Mouse (Mus musculus) liver, adult 2 months (tissue): ENCODE measurements around the gene Uqcr11. TPM values are rescaled to one million over a fixed set of nuclear protein-coding genes. Genes with fewer than 3 reads are reported as not detected.
A peak's percentile ranks its signal among the peaks of the same experiment; 100 is the strongest.

Experiments
- DNase-seq: peaks from one replicate; pipeline ENCODE4 v3.0.0-alpha.2; 2011; ENCODE audit warnings: low read depth, low spot score; ENCODE audit errors: extremely low read depth
- H3K27ac ChIP-seq: fragments of 200-500 bp; replicated peaks from 2 replicates; pipeline ENCODE4 v1.5.1; 2012; ENCODE audit warnings: low read depth, mild to moderate bottlenecking, control low read depth, inconsistent platforms, low read length; ENCODE audit not compliant: insufficient read depth
- H3K27me3 ChIP-seq: fragments of 200-500 bp; 2 replicates; pipeline ENCODE4 v1.6.1; 2012; ENCODE audit warnings: mild to moderate bottlenecking, moderate library complexity, low read length, inconsistent platforms; ENCODE audit not compliant: control insufficient read depth, insufficient read depth
- H3K36me3 ChIP-seq: fragments of 200-500 bp; 2 replicates; pipeline ENCODE4 v1.6.1; 2012; ENCODE audit warnings: low read length, inconsistent platforms; ENCODE audit not compliant: control insufficient read depth, insufficient read depth
- H3K4me1 ChIP-seq: fragments of 200-500 bp; 2 replicates; pipeline ENCODE4 v1.6.1; 2011; ENCODE audit warnings: low read length; ENCODE audit not compliant: control insufficient read depth, insufficient read depth
- H3K4me3 ChIP-seq: fragments of 200-500 bp; 2 replicates; pipeline ENCODE4 v1.5.1; 2011; ENCODE audit warnings: low read depth, mild to moderate bottlenecking, control low read depth, low read length, moderate library complexity; ENCODE audit not compliant: insufficient read depth
- H3K79me2 ChIP-seq: fragments of 200-500 bp; 2 replicates; pipeline ENCODE4 v1.6.1; 2012; ENCODE audit warnings: inconsistent platforms, mild to moderate bottlenecking, low read length, moderate library complexity; ENCODE audit not compliant: control insufficient read depth, insufficient read depth
- H3K9ac ChIP-seq: fragments of 200-500 bp; 2 replicates; pipeline ENCODE4 v1.6.1; 2012; ENCODE audit warnings: low read depth, mild to moderate bottlenecking, control low read depth, inconsistent platforms, low read length
- CTCF ChIP-seq: fragments of 200-500 bp; IDR thresholded peaks from 2 replicates; pipeline ENCODE4 v1.5.1; 2011; ENCODE audit warnings: low read depth, low read length, control low read depth
- POLR2A ChIP-seq: fragments of 200-500 bp; IDR thresholded peaks from 2 replicates; pipeline ENCODE4 v1.6.1; 2011; ENCODE audit warnings: low read length, control low read depth; ENCODE audit not compliant: insufficient read depth; ENCODE audit errors: extremely low read depth
- WGBS: fragments of 180-500 bp; shearing (Covaris S2); methylation state at CpG from one replicate; pipeline ENCODE4 v1.1.7; 2018; 5-methylcytosine and 5-hydroxymethylcytosine counted together
- polyA plus RNA-seq: library from polyadenylated mRNA; depleted of rRNA; stranded (reverse); fragments of >200 nt; gene quantifications from 2 replicates; pipeline ENCODE4 v1.2.3, GENCODE M21; 2012
- total RNA-seq: library from RNA; depleted of rRNA; stranded (reverse); fragments of >200 nt; gene quantifications from 2 replicates; pipeline ENCODE4 v1.2.3, GENCODE M21; 2014

Uqcr11 gene
- total and polyA plus RNA-seq, 2 experiments, result 1,362 to 2,210 TPM

- peak; percentile 40 for DNase-seq
- H3K36me3 ChIP-seq, result no peaks in the 10 kb centered on the region; the same call in 1 of the 2 replicates
- H3K4me1 ChIP-seq, result peaks cover 12% of the 10 kb centered on the region; the same call in 1 of the 2 replicates
- H3K79me2 ChIP-seq, result peaks cover 7% of the 10 kb centered on the region
- peak within 1 kb of the TSS; percentile 62 for H3K4me3 ChIP-seq
- H3K27ac ChIP-seq, result peak within 1 kb of the TSS; percentile 9
- TF ChIP-seq CTCF (no peak), POLR2A (peak; percentile 55; the same call in 1 of the 2 replicates)
- no peaks in the 10 kb centered on the region for H3K27me3 ChIP-seq
- H3K9ac ChIP-seq, result peak within 1 kb of the TSS; percentile 78
- WGBS, result 20% methylated on average over 57 of the region's 61 CpGs
These were observed 19.1 kb downstream of the Uqcr11 start, which contains the start of gene Mex3d for GRCm38 (mm10) chr10:80387522-80387959. Gene Mex3d, minus strand, starts transcription at chr10:80387659.

- Histone ChIP-seq H3K36me3 (no peaks in the 10 kb centered on the region; the same call in 1 of the 2 replicates), H3K9ac (peak overlapping the region; percentile 78), H3K4me3 (peak overlapping the region; percentile 57), H3K4me1 (peaks cover 12% of the 10 kb centered on the region; the same call in 1 of the 2 replicates), H3K79me2 (peaks cover 7% of the 10 kb centered on the region), H3K27ac (no peak overlapping the region), H3K27me3 (no peaks in the 10 kb centered on the region)
- no peak for DNase-seq
- 6% methylated on average over 92 of the region's 94 CpGs for WGBS
- TF ChIP-seq POLR2A, result no peak
- TF ChIP-seq CTCF, result no peak
These were observed 19.7 kb downstream of the Uqcr11 start for GRCm38 (mm10) chr10:80386735-80387471.

GRCm38 (mm10) chr10:80385811-80386734 lies 20.6 kb downstream of the Uqcr11 start:
- Histone ChIP-seq H3K27ac (no peak overlapping the region), H3K4me1 (peaks cover 12% of the 10 kb centered on the region; the same call in 1 of the 2 replicates), H3K4me3 (peak overlapping the region; percentile 57; the same call in 1 of the 2 replicates), H3K36me3 (no peaks in the 10 kb centered on the region), H3K79me2 (peaks cover 7% of the 10 kb centered on the region), H3K27me3 (no peaks in the 10 kb centered on the region), H3K9ac (peak overlapping the region; percentile 78)
- TF ChIP-seq CTCF (no peak), POLR2A (no peak)
- DNase-seq, result no peak
- 25% methylated on average over 34 of the region's 34 CpGs for WGBS

- Histone ChIP-seq H3K27me3 (no peaks in the 10 kb centered on the region), H3K27ac (no peak overlapping the region), H3K4me3 (no peak overlapping the region), H3K36me3 (no peaks in the 10 kb centered on the region), H3K9ac (no peak overlapping the region), H3K4me1 (peaks cover 12% of the 10 kb centered on the region; the same call in 1 of the 2 replicates), H3K79me2 (peaks cover 7% of the 10 kb centered on the region)
- no peak for DNase-seq
- WGBS, result 77% methylated on average over 7 of the region's 7 CpGs
- TF ChIP-seq CTCF (no peak), POLR2A (no peak)
These were observed 21.3 kb downstream of the Uqcr11 start for GRCm38 (mm10) chr10:80385310-80385709.

GRCm38 (mm10) chr10:80384709-80385108 lies 21.9 kb downstream of the Uqcr11 start:
- no peak for DNase-seq
- H3K79me2 ChIP-seq, result peaks cover 7% of the 10 kb centered on the region
- peaks cover 12% of the 10 kb centered on the region; the same call in 1 of the 2 replicates for H3K4me1 ChIP-seq
- H3K4me3 ChIP-seq, result no peak overlapping the region
- no peak overlapping the region for H3K9ac ChIP-seq
- H3K36me3 ChIP-seq, result no peaks in the 10 kb centered on the region
- WGBS, result 87% methylated on average over 7 of the region's 7 CpGs
- no peaks in the 10 kb centered on the region for H3K27me3 ChIP-seq
- TF ChIP-seq POLR2A (no peak), CTCF (no peak)
- no peak overlapping the region for H3K27ac ChIP-seq
